Mouse (Mus musculus): Measurements from ENCODE around the gene Dnah2.
A peak's percentile ranks its signal among the peaks of the same experiment; 100 is the strongest.

Dnah2 gene

GRCm38 (mm10) chr11:69463996-69464395 lies 84.9 kb downstream of the Dnah2 start:
- no peak for DNase-seq (ENCODE audit: low spot score)

- DNase-seq (ENCODE audit: low spot score): no peak
These were observed 87.3 kb downstream of the Dnah2 start for GRCm38 (mm10) chr11:69461568-69461967.

- no peak for DNase-seq (ENCODE audit: low spot score)
These were observed 89.0 kb downstream of the Dnah2 start for GRCm38 (mm10) chr11:69459883-69460282.

GRCm38 (mm10) chr11:69457006-69457579 lies 91.8 kb downstream of the Dnah2 start:
- DNase-seq (ENCODE audit: low spot score): no peak

GRCm38 (mm10) chr11:69452114-69452867 lies 96.6 kb downstream of the Dnah2 start:
- DNase-seq (ENCODE audit: low spot score): no peak

- no peak for DNase-seq (ENCODE audit: low spot score)
These were observed 101.6 kb downstream of the Dnah2 start for GRCm38 (mm10) chr11:69447299-69447698.

GRCm38 (mm10) chr11:69443328-69443727 lies 105.6 kb downstream of the Dnah2 start:
- DNase-seq (ENCODE audit: low spot score): no peak

GRCm38 (mm10) chr11:69437291-69437690 lies 111.6 kb downstream of the Dnah2 start:
- DNase-seq (ENCODE audit: low spot score): no peak

- DNase-seq (ENCODE audit: low spot score): no peak
These were observed 115.7 kb downstream of the Dnah2 start for GRCm38 (mm10) chr11:69433189-69433588.

- no peak for DNase-seq (ENCODE audit: low spot score)
These were observed 116.3 kb downstream of the Dnah2 start for GRCm38 (mm10) chr11:69432640-69432982.

- DNase-seq (ENCODE audit: low spot score): peak; percentile 71
These were observed 116.9 kb downstream of the Dnah2 start for GRCm38 (mm10) chr11:69431829-69432639.

- no peak for DNase-seq (ENCODE audit: low spot score)
These were observed 118.3 kb downstream of the Dnah2 start for GRCm38 (mm10) chr11:69430631-69431030.

- no peak for DNase-seq (ENCODE audit: low spot score)
These were observed 119.6 kb downstream of the Dnah2 start for GRCm38 (mm10) chr11:69429313-69429712.

GRCm38 (mm10) chr11:69428751-69429150 lies 120.2 kb downstream of the Dnah2 start:
- peak; percentile 32 for DNase-seq (ENCODE audit: low spot score)

GRCm38 (mm10) chr11:69426246-69426645 lies 122.7 kb downstream of the Dnah2 start:
- no peak for DNase-seq (ENCODE audit: low spot score)

- no peak for DNase-seq (ENCODE audit: low spot score)
These were observed 125.0 kb downstream of the Dnah2 start for GRCm38 (mm10) chr11:69423885-69424284.

GRCm38 (mm10) chr11:69422842-69423241 lies 126.1 kb downstream of the Dnah2 start:
- DNase-seq (ENCODE audit: low spot score): no peak

GRCm38 (mm10) chr11:69421131-69421977 lies 127.6 kb downstream of the Dnah2 start:
- no peak for DNase-seq (ENCODE audit: low spot score)

- no peak for DNase-seq (ENCODE audit: low spot score)
These were observed 128.3 kb downstream of the Dnah2 start for GRCm38 (mm10) chr11:69420554-69421000.

GRCm38 (mm10) chr11:69419813-69420553 lies 128.9 kb downstream of the Dnah2 start:
- DNase-seq (ENCODE audit: low spot score): peak; percentile 74

GRCm38 (mm10) chr11:69419443-69419812 lies 129.5 kb downstream of the Dnah2 start:
- peak; percentile 67 for DNase-seq (ENCODE audit: low spot score)
